Mouse (Mus musculus) brain, embryonic 18.5 days (tissue): ENCODE data around the gene Usf3.
A peak's percentile ranks its signal among the peaks of the same experiment; 100 is the strongest.

Source experiments
- DNase-seq: peaks from one replicate; pipeline ENCODE4 v3.0.0-alpha.2; 2012; ENCODE audit warnings: low read depth, low spot score

Usf3 gene

GRCm38 (mm10) chr16:44173155-44173941 lies at the start of gene Usf3:
Usf3 (plus strand) TSS chr16:44173246.
- DNase-seq = no peak

GRCm38 (mm10) chr16:44123786-44124185 lies 49.3 kb upstream of the Usf3 start:
- DNase-seq = no peak

GRCm38 (mm10) chr16:44124713-44125112 lies 48.3 kb upstream of the Usf3 start:
- DNase-seq = no peak

GRCm38 (mm10) chr16:44125436-44125835 lies 47.6 kb upstream of the Usf3 start:
- DNase-seq = no peak

GRCm38 (mm10) chr16:44126437-44126836 lies 46.6 kb upstream of the Usf3 start:
- DNase-seq = no peak

- no peak for DNase-seq
Observed at GRCm38 (mm10) chr16:44132300-44132699, 40.7 kb upstream of the Usf3 start.

GRCm38 (mm10) chr16:44133187-44133586 lies 39.9 kb upstream of the Usf3 start:
- DNase-seq = no peak

- no peak for DNase-seq
Observed at GRCm38 (mm10) chr16:44136511-44137021, 36.5 kb upstream of the Usf3 start.

- no peak for DNase-seq
Observed at GRCm38 (mm10) chr16:44138377-44138978, 34.6 kb upstream of the Usf3 start.

- peak; percentile 94 for DNase-seq
Observed at GRCm38 (mm10) chr16:44138979-44139535, 34.0 kb upstream of the Usf3 start.

GRCm38 (mm10) chr16:44139536-44140185 lies 33.4 kb upstream of the Usf3 start, which contains the start of the genes Atp6v1a and Naa50:
Atp6v1a (minus strand) TSS chr16:44139705.
Naa50 (plus strand) TSS chr16:44139830.
- peak; percentile 86 for DNase-seq

- DNase-seq = peak; percentile 46
Observed at GRCm38 (mm10) chr16:44140186-44140787, 32.8 kb upstream of the Usf3 start.

GRCm38 (mm10) chr16:44141483-44141882 lies 31.6 kb upstream of the Usf3 start:
- no peak for DNase-seq

GRCm38 (mm10) chr16:44149002-44149767 lies 23.9 kb upstream of the Usf3 start:
- no peak for DNase-seq

- DNase-seq = no peak
Observed at GRCm38 (mm10) chr16:44154497-44155057, 18.5 kb upstream of the Usf3 start.

GRCm38 (mm10) chr16:44159325-44159724 lies 13.7 kb upstream of the Usf3 start:
- DNase-seq = no peak

GRCm38 (mm10) chr16:44163831-44164230 lies 9.2 kb upstream of the Usf3 start:
- DNase-seq = no peak

GRCm38 (mm10) chr16:44165182-44165581 lies 7.9 kb upstream of the Usf3 start:
- DNase-seq = no peak

- DNase-seq = no peak
Observed at GRCm38 (mm10) chr16:44168990-44169389, 4.1 kb upstream of the Usf3 start.
